Mouse (Mus musculus): ENCODE data around the gene Grrp1. TPM values are rescaled to one million over a fixed set of nuclear protein-coding genes. Genes with fewer than 3 reads are reported as not detected.

The Grrp1 gene
- polyA plus RNA-seq, 1 experiment from 2014 or later: 6.8 TPM

DNA sequence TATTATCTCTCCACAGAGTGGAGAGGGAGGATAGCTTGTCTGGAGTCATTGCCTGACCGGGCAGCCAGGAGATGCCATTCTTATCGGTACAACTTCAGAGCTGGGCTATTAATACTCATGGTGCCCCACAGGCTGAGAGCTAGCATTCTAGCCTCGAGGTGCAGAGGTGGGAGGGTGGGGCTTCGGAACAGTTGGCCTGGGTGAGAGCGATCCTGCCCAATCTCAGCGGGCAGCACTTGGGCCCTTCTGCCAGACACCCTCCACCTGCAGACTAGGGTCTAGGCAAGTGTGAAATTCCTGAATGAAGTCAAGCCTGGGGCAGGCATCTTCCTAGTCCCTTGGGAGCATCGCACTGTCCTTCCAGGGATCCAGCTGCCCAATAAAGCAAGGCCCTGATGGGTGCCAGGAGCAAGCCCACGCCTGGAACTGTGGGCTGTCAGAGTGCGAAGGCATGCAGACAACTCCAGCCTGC, 39.8 kb upstream of the Grrp1 start:
- Histone ChIP-seq H3K4me3 (ENCODE audit: low read depth, low read length) (no peak overlapping the region), H3K9ac (ENCODE audit: low read depth, low read length) (no peak overlapping the region), H3K4me1 (ENCODE audit: control insufficient read depth, insufficient read depth, low read length) (peaks cover 2% of the 10 kb centered on the region; the same call in 1 of the 2 replicates), H3K4me2 (ENCODE audit: low read depth, low read length) (no peak overlapping the region), H3K27me3 (replicated peaks; ENCODE audit: control insufficient read depth, insufficient read depth, low read length) (no peaks in the 10 kb centered on the region; the same call in 1 of the 2 replicates), H3K36me3 (ENCODE audit: control insufficient read depth, insufficient read depth, low read length) (no peaks in the 10 kb centered on the region), H3K9me3 (ENCODE audit: control insufficient read depth, low read length) (no peaks in the 10 kb centered on the region), H3K27ac (replicated peaks; ENCODE audit: low read depth, low read length) (no peak overlapping the region)
- DNase-seq (ENCODE audit: low spot score) (no peak), ATAC-seq (ENCODE audit: low read depth) (no peak)
- 76% methylated on average over 9 of the region's 9 CpGs for WGBS

GRCm38 (mm10) chr4:134293061-134293691, 39.3 kb upstream of the Grrp1 start:
- H3K9ac ChIP-seq (ENCODE audit: low read depth, low read length): no peak overlapping the region
- no peak for ATAC-seq (ENCODE audit: low read depth)
- 74% methylated on average over 18 of the region's 18 CpGs for WGBS
- H3K4me1 ChIP-seq (ENCODE audit: control insufficient read depth, insufficient read depth, low read length): peaks cover 7% of the 10 kb centered on the region; the same call in 1 of the 2 replicates
- H3K9me3 ChIP-seq (ENCODE audit: control insufficient read depth, low read length): no peaks in the 10 kb centered on the region
- H3K4me2 ChIP-seq (ENCODE audit: low read depth, low read length): no peak overlapping the region
- H3K27ac ChIP-seq (replicated peaks; ENCODE audit: low read depth, low read length): no peak overlapping the region
- DNase-seq (ENCODE audit: low spot score): no peak
- no peaks in the 10 kb centered on the region for H3K36me3 ChIP-seq (ENCODE audit: control insufficient read depth, insufficient read depth, low read length)
- H3K4me3 ChIP-seq (ENCODE audit: low read depth, low read length): no peak overlapping the region
- H3K27me3 ChIP-seq (replicated peaks; ENCODE audit: control insufficient read depth, insufficient read depth, low read length): no peaks in the 10 kb centered on the region; the same call in 1 of the 2 replicates

DNA sequence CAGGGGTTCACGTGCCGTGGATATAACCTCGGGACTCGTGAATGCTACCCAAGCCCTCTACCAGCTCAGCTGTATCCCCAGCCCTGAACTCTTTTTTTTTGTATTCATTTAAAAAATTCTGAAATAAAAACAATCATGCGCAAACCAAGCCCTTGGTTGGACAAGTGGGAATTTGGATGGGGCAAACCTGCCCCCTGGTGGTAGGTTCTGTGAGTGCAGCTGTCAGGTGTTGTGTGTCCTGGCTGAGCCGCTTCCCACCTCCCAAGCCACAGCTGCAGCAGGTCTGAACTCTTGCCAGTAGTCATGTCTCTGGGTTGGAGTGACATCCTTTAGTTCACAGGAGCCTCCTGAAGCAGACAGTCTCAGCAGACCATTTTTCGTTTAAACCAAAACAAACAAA, 38.2 kb upstream of the Grrp1 start:
- H3K4me3 ChIP-seq (ENCODE audit: low read depth, low read length): no peak overlapping the region
- H3K27me3 ChIP-seq (replicated peaks; ENCODE audit: control insufficient read depth, insufficient read depth, low read length): no peaks in the 10 kb centered on the region; the same call in 1 of the 2 replicates
- H3K4me2 ChIP-seq (ENCODE audit: low read depth, low read length): no peak overlapping the region
- ATAC-seq (ENCODE audit: low read depth): no peak
- H3K9ac ChIP-seq (ENCODE audit: low read depth, low read length): no peak overlapping the region
- peak; percentile 70 for DNase-seq (ENCODE audit: low spot score)
- peaks cover 9% of the 10 kb centered on the region; the same call in 1 of the 2 replicates for H3K4me1 ChIP-seq (ENCODE audit: control insufficient read depth, insufficient read depth, low read length)
- no peak overlapping the region for H3K27ac ChIP-seq (replicated peaks; ENCODE audit: low read depth, low read length)
- H3K9me3 ChIP-seq (ENCODE audit: control insufficient read depth, low read length): no peaks in the 10 kb centered on the region
- WGBS: 17% methylated on average over 7 of the region's 7 CpGs
- no peaks in the 10 kb centered on the region for H3K36me3 ChIP-seq (ENCODE audit: control insufficient read depth, insufficient read depth, low read length)

- peak overlapping the region; percentile 94 for H3K4me2 ChIP-seq (ENCODE audit: low read depth, low read length)
- 39% methylated on average over 11 of the region's 11 CpGs for WGBS
- peaks cover 15% of the 10 kb centered on the region for H3K4me1 ChIP-seq (ENCODE audit: control insufficient read depth, insufficient read depth, low read length)
- peak overlapping the region; percentile 98 for H3K9ac ChIP-seq (ENCODE audit: low read depth, low read length)
- peaks cover 5% of the 10 kb centered on the region for H3K36me3 ChIP-seq (ENCODE audit: control insufficient read depth, insufficient read depth, low read length)
- DNase-seq (ENCODE audit: low spot score) (no peak), ATAC-seq (ENCODE audit: low read depth) (no peak)
- H3K4me3 ChIP-seq (ENCODE audit: low read depth, low read length): peak overlapping the region; percentile 98
- H3K27ac ChIP-seq (replicated peaks; ENCODE audit: low read depth, low read length): peak overlapping the region; percentile 99
- no peaks in the 10 kb centered on the region; the same call in 1 of the 2 replicates for H3K27me3 ChIP-seq (replicated peaks; ENCODE audit: control insufficient read depth, insufficient read depth, low read length)
- H3K9me3 ChIP-seq (ENCODE audit: control insufficient read depth, low read length): no peaks in the 10 kb centered on the region
Observed at GRCm38 (mm10) chr4:134288397-134289256, 34.7 kb upstream of the Grrp1 start.

DNA sequence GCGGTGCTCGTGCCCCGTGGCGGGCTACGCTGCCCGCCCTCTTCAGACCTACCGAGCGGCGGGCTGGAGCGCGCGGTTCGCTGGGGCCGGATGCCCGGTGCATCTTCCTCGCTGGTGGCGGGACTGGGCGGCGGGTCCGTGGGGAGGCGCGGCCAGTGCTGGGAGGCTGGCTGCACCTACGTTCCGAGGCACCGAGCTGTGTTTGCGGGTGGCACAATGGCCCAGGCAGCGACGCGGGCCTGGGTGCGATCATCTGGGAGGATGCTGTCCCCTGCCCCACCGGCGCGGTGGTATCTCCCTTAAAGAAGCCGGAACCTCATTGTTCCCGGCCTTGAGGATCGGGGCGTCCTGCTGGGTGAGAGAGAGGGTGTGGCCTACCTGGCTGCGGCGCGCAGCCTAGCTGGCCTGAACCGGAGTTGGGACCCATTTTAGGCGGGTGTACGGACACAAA, 33.7 kb upstream of the Grrp1 start, which contains the start of gene Pdik1l:
Gene Pdik1l (minus strand): TSS at position 321 of the 451 bp plus-strand sequence.
- peak; percentile 93 for DNase-seq (ENCODE audit: low spot score)
- H3K4me1 ChIP-seq (ENCODE audit: control insufficient read depth, insufficient read depth, low read length): peaks cover 15% of the 10 kb centered on the region
- H3K9me3 ChIP-seq (ENCODE audit: control insufficient read depth, low read length): no peaks in the 10 kb centered on the region
- no peaks in the 10 kb centered on the region for H3K27me3 ChIP-seq (replicated peaks; ENCODE audit: control insufficient read depth, insufficient read depth, low read length)
- peak within 1 kb of the TSS; percentile 98 for H3K9ac ChIP-seq (ENCODE audit: low read depth, low read length)
- peak; percentile 81 for ATAC-seq (ENCODE audit: low read depth)
- H3K4me3 ChIP-seq (ENCODE audit: low read depth, low read length): peak within 1 kb of the TSS; percentile 98
- peak within 1 kb of the TSS; percentile 99 for H3K27ac ChIP-seq (replicated peaks; ENCODE audit: low read depth, low read length)
- peak within 1 kb of the TSS; percentile 94 for H3K4me2 ChIP-seq (ENCODE audit: low read depth, low read length)
- peaks cover 15% of the 10 kb centered on the region for H3K36me3 ChIP-seq (ENCODE audit: control insufficient read depth, insufficient read depth, low read length)
- WGBS: under 1% methylated on average over 17 of the region's 43 CpGs

GRCm38 (mm10) chr4:134287168-134287564, 33.3 kb upstream of the Grrp1 start:
- H3K27ac ChIP-seq (replicated peaks; ENCODE audit: low read depth, low read length): peak overlapping the region; percentile 99
- peak overlapping the region; percentile 94 for H3K4me2 ChIP-seq (ENCODE audit: low read depth, low read length)
- 0% methylated on average over 4 of the region's 59 CpGs for WGBS
- H3K36me3 ChIP-seq (ENCODE audit: control insufficient read depth, insufficient read depth, low read length): peaks cover 20% of the 10 kb centered on the region
- DNase-seq (ENCODE audit: low spot score) (peak; percentile 95), ATAC-seq (ENCODE audit: low read depth) (peak; percentile 96)
- H3K4me1 ChIP-seq (ENCODE audit: control insufficient read depth, insufficient read depth, low read length): peaks cover 15% of the 10 kb centered on the region
- no peaks in the 10 kb centered on the region for H3K9me3 ChIP-seq (ENCODE audit: control insufficient read depth, low read length)
- peak overlapping the region; percentile 98 for H3K9ac ChIP-seq (ENCODE audit: low read depth, low read length)
- peak overlapping the region; percentile 98 for H3K4me3 ChIP-seq (ENCODE audit: low read depth, low read length)
- H3K27me3 ChIP-seq (replicated peaks; ENCODE audit: control insufficient read depth, insufficient read depth, low read length): no peaks in the 10 kb centered on the region

DNA sequence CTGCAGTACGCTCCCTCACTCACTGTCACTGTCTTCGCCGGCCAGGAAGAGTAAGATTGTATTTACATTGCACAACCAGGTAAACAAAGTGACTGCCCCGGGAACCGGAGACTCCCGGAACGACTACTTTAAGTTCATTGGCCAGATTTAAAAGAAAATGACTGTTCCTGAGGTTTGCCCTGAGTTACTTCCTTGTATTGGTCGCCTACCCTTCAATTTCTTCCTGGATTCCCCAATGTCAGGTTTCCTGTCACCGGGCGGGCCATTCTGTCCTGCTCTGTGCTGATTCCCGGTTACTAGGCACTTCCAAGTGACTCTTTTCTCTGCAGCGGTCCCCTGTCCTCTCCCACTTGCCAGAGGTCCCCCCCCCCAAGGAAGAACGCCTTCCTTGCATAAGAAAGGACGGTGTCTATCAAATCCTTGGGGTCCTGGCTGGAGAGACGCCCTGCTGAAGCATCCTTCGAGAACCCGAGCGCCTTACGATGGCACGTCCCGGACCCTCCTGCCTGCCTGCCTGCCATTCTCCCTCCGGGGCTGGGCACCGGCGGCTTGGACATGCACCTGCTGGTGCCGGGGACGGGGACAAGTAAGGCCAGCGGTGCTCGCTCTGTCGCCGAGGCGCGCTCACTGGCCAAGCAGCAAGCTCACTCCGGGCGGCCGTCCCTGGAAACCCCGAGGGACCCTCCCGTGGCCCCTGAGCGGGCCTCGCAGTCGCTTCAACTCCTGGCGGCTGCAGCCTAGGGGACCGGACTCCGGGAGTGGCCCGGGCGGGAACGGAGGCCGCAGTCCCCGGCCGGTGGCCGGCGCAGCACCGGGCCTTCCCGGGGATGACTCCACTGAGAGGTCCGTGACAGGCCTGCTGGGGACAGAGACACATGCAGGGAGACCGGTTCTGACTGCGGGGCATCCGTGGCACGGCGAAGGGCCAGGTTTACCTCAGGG, 32.6 kb upstream of the Grrp1 start:
- H3K4me2 ChIP-seq (ENCODE audit: low read depth, low read length): peak overlapping the region; percentile 94
- DNase-seq (ENCODE audit: low spot score) (no peak), ATAC-seq (ENCODE audit: low read depth) (peak; percentile 2)
- no peaks in the 10 kb centered on the region for H3K27me3 ChIP-seq (replicated peaks; ENCODE audit: control insufficient read depth, insufficient read depth, low read length)
- H3K36me3 ChIP-seq (ENCODE audit: control insufficient read depth, insufficient read depth, low read length): peaks cover 26% of the 10 kb centered on the region
- H3K4me1 ChIP-seq (ENCODE audit: control insufficient read depth, insufficient read depth, low read length): peaks cover 15% of the 10 kb centered on the region
- 6% methylated on average over 21 of the region's 59 CpGs for WGBS
- H3K9me3 ChIP-seq (ENCODE audit: control insufficient read depth, low read length): no peaks in the 10 kb centered on the region
- peak overlapping the region; percentile 98 for H3K9ac ChIP-seq (ENCODE audit: low read depth, low read length)
- H3K27ac ChIP-seq (replicated peaks; ENCODE audit: low read depth, low read length): peak overlapping the region; percentile 99
- H3K4me3 ChIP-seq (ENCODE audit: low read depth, low read length): peak overlapping the region; percentile 98

DNA sequence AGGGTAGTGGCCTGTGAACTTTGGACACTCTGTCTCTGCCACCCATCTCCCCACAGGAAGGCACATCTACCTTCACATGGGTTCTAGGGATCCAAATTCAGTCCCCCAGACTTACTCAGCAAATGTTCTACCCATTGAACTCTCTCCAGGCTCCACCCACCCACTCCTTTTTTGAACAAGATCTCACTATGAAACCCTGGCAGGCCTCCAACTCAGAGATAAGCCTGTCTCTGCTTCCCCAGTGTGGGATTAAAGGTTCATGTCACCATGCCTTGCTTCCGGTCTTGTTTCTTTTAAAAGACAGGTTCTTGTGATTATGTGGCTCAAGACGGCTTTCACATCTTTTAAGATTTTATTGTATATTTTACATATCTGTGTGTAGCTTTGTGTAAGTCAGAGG, 31.0 kb upstream of the Grrp1 start:
- ATAC-seq (ENCODE audit: low read depth) (no peak), DNase-seq (ENCODE audit: low spot score) (no peak)
- H3K9ac ChIP-seq (ENCODE audit: low read depth, low read length): no peak overlapping the region
- no peaks in the 10 kb centered on the region for H3K9me3 ChIP-seq (ENCODE audit: control insufficient read depth, low read length)
- no peak overlapping the region for H3K4me3 ChIP-seq (ENCODE audit: low read depth, low read length)
- H3K27ac ChIP-seq (replicated peaks; ENCODE audit: low read depth, low read length): no peak overlapping the region
- peaks cover 41% of the 10 kb centered on the region for H3K36me3 ChIP-seq (ENCODE audit: control insufficient read depth, insufficient read depth, low read length)
- no peak overlapping the region for H3K4me2 ChIP-seq (ENCODE audit: low read depth, low read length)
- WGBS: 89% methylated on average over 2 of the region's 2 CpGs
- H3K4me1 ChIP-seq (ENCODE audit: control insufficient read depth, insufficient read depth, low read length): peaks cover 15% of the 10 kb centered on the region
- no peaks in the 10 kb centered on the region for H3K27me3 ChIP-seq (replicated peaks; ENCODE audit: control insufficient read depth, insufficient read depth, low read length)
